Mouse (Mus musculus) brain, embryonic 14.5 days (tissue): Measurements from ENCODE around the gene Gpr161.
A peak's percentile ranks its signal among the peaks of the same experiment; 100 is the strongest.

Experiments
- CTCF ChIP-seq: fragments of 200-500 bp; IDR thresholded peaks from 2 replicates; pipeline ENCODE4 v1.5.1; 2012; ENCODE audit warnings: inconsistent platforms, mild to moderate bottlenecking, moderate library complexity, borderline replicate concordance; ENCODE audit not compliant: insufficient read depth, insufficient read length; ENCODE audit errors: extremely low read depth
- POLR2A ChIP-seq: fragments of 200-500 bp; IDR thresholded peaks from 2 replicates; pipeline ENCODE4 v1.6.1; 2012; ENCODE audit warnings: mild to moderate bottlenecking, inconsistent platforms, borderline replicate concordance; ENCODE audit not compliant: poor library complexity, insufficient read depth, insufficient read length, severe bottlenecking; ENCODE audit errors: extremely low read depth

GRCm38 (mm10) chr1:165281351-165282221 is 14.0 kb upstream of the Gpr161 start:
- TF ChIP-seq POLR2A (peak; percentile 47; the same call in 1 of the 2 replicates), CTCF (no peak)
